Mouse (Mus musculus) layer of hippocampus, adult 9-11 months (tissue): ENCODE measurements around the gene Cygb.
"Not testable (repeated sequence)": the region's sequence is repeated elsewhere in the genome, so short reads cannot be mapped to it uniquely, and the experiment has no call there.

Source experiments
- DNase-seq: peaks from one replicate; pipeline ENCODE4 v3.0.0; 2022

Cygb gene

DNA sequence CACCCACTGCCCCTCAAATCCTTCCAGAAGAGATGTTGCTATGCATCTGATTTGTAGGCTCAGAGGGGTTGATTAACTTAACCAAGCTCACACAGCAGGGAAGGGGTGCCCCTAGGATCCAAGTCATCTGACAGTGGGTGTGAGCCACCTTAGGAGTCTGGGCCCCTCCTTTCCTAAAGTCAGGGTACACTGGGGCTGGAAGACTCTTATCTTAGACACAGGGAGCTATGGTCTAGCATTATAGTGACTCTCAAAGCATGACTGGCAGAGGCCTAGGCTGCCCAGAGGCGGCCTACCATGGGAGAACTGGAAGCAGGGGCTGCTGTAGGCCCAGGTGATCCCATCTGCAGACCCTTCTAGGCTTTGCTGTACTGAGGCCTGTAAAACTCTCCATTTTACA lies 41.6 kb downstream of the Cygb start:
- no peak for DNase-seq

- DNase-seq = no peak
Measured at GRCm38 (mm10) chr11:116611883-116612282, 42.2 kb downstream of the Cygb start.

GRCm38 (mm10) chr11:116611168-116611567 lies 42.9 kb downstream of the Cygb start:
- not testable (repeated sequence) for DNase-seq

- no peak for DNase-seq
Measured at GRCm38 (mm10) chr11:116609965-116610630, 44.0 kb downstream of the Cygb start.

GRCm38 (mm10) chr11:116607717-116608116 lies 46.4 kb downstream of the Cygb start:
- DNase-seq = no peak

DNA sequence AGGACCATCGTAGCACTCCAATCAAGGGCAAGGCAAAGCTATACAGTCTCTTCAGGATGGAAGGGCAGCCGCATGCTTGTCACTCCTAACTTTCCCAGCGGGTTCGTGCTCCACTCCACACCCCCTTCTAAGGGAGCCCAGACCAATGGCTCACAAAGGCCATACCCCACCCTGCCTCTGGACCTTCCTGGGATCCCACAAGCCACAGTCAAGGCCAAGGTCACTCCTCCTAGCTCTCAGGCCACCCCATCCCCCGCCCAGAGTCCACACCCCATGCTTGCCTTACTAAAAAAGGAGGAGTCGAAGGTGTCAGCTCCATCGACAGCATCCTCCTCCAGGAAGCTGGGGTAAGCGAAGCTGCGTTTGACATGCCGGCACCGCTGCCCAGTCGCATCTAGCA lies 50.0 kb downstream of the Cygb start:
- DNase-seq = no peak

DNA sequence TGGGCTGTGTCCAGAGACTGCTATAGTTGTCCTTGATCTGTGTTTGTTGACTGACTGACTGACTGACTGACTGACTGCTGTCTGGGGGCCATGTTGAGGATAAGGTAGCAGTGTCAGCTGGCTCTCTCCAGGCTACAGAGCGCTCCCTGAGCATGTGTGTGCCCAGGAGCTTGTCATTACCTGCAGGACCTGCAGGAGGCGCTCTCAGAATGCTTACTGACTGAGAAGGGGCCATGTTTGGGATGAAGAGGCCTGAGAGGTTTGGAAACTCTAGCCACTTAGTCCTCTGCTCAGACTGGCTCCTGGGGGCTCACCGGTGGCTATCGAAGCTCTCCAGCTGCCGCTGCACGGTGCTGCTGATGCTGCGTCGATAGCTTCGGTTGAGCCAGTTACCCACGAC lies 50.8 kb downstream of the Cygb start:
- no peak for DNase-seq

- DNase-seq = no peak
Measured at GRCm38 (mm10) chr11:116602043-116602442, 52.1 kb downstream of the Cygb start.

DNA sequence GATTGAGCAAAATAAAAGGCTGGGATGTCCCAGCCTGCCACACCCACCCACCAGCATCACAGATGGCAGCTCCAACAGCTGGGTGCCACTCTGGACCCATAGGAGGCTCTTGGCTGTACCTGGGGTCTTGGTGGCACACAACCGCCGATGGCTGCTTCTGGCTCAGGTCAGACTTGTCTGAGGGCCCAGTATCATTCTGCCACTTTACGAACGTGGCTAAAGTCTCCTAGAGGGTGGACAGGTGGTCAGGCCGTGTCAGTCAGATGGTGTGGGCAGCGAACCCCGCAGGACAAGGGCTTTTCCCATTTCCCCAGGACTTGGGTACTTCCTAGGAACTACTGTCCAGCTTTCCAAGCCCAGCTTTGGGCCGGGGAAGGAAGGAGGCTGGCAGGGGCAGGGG lies 52.9 kb downstream of the Cygb start:
- no peak for DNase-seq

GRCm38 (mm10) chr11:116599230-116599629 lies 54.9 kb downstream of the Cygb start:
- DNase-seq = no peak

- DNase-seq = no peak
Measured at GRCm38 (mm10) chr11:116598193-116598592, 55.9 kb downstream of the Cygb start.

DNA sequence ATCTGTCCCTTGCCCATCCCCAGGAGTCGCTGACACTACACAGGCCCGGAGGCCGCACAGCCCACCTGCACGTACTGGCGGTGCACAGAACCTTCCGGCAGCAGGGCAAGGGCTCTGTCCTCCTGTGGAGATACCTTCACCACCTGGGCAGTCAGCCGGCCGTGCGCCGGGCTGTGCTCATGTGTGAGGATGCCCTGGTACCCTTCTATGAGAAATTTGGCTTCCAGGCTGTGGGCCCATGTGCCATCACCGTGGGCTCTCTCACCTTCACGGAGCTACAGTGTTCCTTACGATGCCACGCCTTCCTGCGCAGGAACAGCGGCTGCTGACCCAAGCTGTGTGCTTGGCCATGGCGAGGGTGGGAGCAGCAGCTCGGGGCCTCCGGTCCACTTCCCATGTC lies 57.3 kb downstream of the Cygb start:
- no peak for DNase-seq
